Mouse (Mus musculus) neutrophil, adult 59 days (primary cell): ENCODE results near the gene Ndufa3. TPM values are rescaled to one million over a fixed set of nuclear protein-coding genes. Genes with fewer than 3 reads are reported as not detected.

Experiments
- total RNA-seq, 2 experiments: library from RNA; stranded (reverse); gene quantifications; 1 replicate in 1 of 2; 2 replicates in 1 of 2; pipeline ENCODE4 v1.2.4; 2023

Ndufa3 gene
- 100 to 1,000 TPM; 323 to 351 TPM for total RNA-seq

DNA sequence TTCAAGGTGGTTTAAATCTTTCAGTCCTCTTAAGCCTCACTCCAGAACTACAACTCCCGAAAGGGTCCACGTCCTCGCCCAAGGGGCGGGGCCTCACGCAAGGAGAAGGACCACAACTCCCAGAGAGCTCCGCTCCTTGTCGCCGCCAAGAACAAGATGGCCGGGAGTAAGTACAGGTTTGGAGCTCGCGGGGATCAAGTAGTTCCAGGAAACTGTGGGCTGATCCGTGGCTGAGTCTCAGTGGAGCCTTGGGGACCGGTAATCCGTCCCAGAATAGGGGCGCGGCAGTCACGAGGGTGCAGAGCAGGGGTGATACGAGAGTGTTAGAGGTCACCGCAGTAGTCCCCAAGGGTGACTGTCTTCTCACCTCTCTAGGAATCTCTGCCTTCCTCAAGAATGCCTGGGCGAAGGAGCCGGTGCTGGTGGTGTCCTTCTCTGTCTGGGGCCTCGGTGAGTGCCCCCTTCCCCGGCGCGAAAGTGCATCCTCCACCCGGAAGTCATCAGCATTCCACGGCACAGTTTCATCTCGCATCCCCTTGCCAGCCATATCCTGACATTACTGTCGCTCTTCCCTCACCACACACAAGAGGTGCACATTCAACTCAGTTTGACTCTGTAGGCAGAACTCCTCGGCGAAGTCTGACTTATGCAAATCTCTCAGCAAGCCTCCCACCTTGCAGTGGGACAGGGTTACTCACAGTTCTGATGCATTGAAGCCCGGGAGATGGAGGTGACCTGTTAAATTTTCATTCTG lies at the start of gene Ndufa3:
Ndufa3 (plus strand) TSS at position 132 of the 754 bp plus-strand sequence.

DNA sequence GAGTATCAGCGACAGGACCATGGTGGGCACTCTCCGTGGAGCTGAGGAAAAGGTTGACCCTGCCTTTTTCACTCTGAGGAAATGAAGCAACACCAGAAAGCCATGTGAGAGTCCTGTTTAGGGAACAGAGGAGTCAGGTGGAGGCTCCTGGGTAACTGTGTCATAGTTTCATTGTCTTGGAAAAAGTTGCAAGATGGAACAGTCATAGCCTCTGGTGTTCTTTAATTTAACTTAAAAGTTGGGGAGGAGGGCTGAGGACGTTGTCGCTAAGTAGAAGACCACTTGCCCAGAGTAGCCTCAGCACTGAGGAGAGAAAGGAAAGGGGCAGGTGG lies 1.1 kb upstream of the Ndufa3 start, which contains the start of gene Oscar:
Oscar (minus strand) TSS at position 101 of the 332 bp plus-strand sequence.

DNA sequence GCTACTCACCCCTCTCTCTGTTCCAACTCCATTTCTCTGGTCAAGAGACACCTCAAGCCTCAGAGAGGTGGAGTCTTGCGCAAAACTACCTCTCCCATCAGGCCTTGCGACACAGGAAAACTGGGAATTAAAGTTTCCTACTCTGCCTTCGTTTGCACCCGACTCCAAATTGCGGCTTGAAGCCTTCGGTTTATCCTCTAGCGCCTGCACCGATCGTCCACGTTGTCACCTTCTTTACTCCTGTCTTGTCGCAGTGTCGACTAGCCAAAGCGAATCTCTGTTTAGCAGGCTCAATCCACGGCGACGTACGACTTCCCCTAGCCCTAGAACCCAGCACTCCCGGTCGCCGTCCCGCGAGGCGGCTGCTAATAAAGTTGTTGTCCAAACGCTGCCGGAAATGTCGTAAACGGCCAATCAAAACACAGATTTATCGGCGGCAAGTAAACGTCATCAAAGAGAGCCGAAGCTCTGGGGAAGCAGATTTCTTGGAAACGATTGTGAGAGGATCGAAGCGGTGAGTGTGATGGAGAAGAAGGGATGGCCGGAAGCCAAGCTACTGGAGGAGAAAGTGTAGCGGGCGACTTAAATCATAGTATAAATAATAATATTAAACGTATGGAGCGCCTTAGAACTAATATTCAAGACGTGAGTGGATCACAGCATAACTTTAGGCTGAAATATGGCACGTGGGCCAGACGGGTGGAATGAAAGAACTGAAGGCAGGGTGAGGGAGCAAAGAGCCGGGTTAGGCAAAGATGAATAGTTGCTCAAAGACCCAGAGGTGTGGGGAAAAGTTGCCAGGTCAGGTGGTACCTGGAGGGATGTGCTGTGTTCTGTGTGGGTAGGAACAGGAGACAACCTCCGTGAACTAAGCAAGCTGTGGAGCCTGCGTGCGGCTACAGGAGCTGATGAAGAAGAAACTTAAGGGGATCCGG lies 12.6 kb downstream of the Ndufa3 start, which contains the start of the genes Tfpt and Prpf31:
Tfpt (minus strand) TSS at position 387 of the 935 bp plus-strand sequence.
Prpf31 (plus strand) TSS at position 443 of the 935 bp plus-strand sequence.

DNA sequence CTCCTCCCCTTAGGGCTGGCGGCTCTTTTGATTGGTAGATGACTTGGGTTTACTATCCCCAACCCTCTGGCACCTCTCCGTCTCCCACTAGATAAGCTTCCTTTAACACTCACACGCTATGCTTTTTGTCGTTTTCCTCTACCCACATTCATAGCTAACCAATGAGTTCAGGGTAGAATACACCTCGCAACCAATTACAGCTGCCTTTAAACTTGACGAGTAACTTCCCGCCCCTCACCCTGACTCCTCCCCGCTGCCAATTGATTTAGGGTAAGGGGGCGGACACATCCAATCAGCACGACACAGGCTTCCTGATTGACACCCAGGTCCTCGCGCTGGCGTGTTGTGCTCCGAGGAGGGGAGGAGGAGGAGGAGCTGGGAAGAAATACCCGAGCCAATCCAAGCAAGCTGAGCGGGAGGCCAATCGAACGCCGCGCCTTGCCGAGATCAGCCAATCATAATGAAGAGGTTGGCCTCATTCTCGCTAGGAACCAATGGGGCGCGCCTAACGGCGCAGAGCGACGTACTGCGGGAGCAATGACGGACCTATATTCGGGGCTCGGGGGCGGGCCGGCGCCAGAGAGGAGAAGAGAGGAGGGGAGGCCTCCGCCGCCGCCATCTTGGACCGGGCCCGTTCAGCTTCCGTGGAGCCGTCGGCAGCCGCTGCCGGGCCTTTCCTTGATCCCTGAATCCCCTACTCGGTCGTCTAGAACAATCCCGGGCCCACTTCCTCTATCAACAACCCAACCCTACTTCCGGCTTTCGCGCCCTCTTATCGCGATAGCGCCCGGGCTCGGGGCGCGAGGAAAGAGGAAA lies 27.7 kb downstream of the Ndufa3 start, which contains the start of gene Cnot3:
Cnot3 (plus strand) TSS at position 597 of the 816 bp plus-strand sequence.

DNA sequence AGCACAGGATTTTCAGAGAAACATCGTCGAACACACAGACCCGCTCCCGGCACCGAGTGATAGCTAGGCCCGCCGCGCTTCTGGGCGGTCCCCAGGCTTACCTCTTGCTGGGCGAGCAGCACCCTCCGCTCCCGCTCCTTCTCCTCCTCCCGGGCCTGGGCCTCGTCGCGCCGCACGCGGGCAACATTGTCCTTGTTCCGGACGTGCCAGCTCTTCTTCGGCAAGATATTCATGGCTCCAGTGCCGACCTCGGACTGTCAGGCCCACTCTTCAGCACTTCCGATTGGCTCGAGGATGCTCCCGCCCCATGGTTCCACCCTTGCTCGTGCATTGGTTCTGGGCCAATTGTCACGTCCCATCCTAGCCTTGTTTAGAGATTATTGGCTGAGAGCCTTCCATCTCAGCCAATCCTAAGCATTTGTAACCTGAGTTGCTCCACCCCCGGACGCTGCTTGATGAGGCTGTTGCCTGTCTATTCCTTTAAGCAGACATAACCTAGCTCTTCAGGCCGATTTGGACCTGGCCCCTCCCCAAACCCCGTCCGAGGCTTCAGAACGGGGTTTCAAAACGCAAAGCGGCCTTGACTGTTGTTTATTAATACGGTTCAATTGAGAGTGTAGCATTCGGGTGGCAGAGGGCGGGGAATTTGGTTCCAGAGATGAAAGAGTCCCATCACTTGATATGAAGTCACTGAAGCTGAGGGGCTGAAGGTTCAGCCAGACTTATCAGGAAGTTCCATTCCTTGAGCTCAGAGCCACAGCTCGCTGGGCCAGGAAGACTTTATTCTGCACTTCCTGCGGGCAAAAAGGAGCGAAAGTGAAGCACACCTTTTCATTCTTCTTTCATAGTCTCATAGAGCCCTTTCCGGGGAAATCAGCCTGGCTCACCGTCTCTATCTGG lies 48.3 kb downstream of the Ndufa3 start, which contains the start of gene Leng1:
Leng1 (minus strand) TSS at position 626 of the 900 bp plus-strand sequence.

Other genes starting within 250 kb of the Ndufa3 start
- gene Cacng8, start 226.7 kb upstream of the Ndufa3 start, total RNA-seq, result under 1 TPM in 1 of 2 experiments, not detected in 1; 0.26 TPM
- not detected for gene Cacng6, start 193.2 kb upstream of the Ndufa3 start, total RNA-seq
- 10 to 100 TPM; 46.9 to 62.3 TPM for gene Tarm1, start 114.7 kb upstream of the Ndufa3 start, total RNA-seq
- not detected for gene Oscar, start 1.2 kb upstream of the Ndufa3 start, total RNA-seq
- gene Tfpt, start 12.6 kb downstream of the Ndufa3 start, total RNA-seq, result 10 to 100 TPM; 18.4 to 22.2 TPM
- 10 to 100 TPM; 25.9 to 35.3 TPM for gene Prpf31, start 12.6 kb downstream of the Ndufa3 start, total RNA-seq
- gene Cnot3, start 27.9 kb downstream of the Ndufa3 start, total RNA-seq, result 10 to 100 TPM; 81.0 to 91.7 TPM
- 1 to 10 TPM; 6.3 to 6.8 TPM for gene Leng1, start 48.5 kb downstream of the Ndufa3 start, total RNA-seq
- gene Tmc4, start 60.2 kb downstream of the Ndufa3 start, total RNA-seq, result 10 to 100 TPM; 19.5 to 25.0 TPM
- 10 to 100 TPM; 42.1 to 45.6 TPM for gene Tsen34, start 75.5 kb downstream of the Ndufa3 start, total RNA-seq
- 100 to 1,000 TPM; 173 to 189 TPM for gene Mboat7, start 76.2 kb downstream of the Ndufa3 start, total RNA-seq
- 1,000 to 10,000 TPM; 1,095 to 1,164 TPM for gene Rps9, start 86.6 kb downstream of the Ndufa3 start, total RNA-seq
- gene Pirb, start 103.0 kb downstream of the Ndufa3 start, total RNA-seq, result 100 to 1,000 TPM; 315 to 328 TPM
- 10 to 100 TPM; 81.5 to 86.2 TPM for gene Gm15448, start 208.3 kb downstream of the Ndufa3 start, total RNA-seq
- 10 to 100 TPM; 80.0 to 81.8 TPM for gene Pira2, start 227.7 kb downstream of the Ndufa3 start, total RNA-seq